Mouse (Mus musculus): ENCODE data around the gene Rd3l. TPM values are rescaled to one million over a fixed set of nuclear protein-coding genes. Genes with fewer than 3 reads are reported as not detected.
"Not testable (repeated sequence)": the region's sequence is repeated elsewhere in the genome, so short reads cannot be mapped to it uniquely, and the experiment has no call there.

The Rd3l gene
- polyA plus RNA-seq, 1 experiment from 2014 or later, result not detected

DNA sequence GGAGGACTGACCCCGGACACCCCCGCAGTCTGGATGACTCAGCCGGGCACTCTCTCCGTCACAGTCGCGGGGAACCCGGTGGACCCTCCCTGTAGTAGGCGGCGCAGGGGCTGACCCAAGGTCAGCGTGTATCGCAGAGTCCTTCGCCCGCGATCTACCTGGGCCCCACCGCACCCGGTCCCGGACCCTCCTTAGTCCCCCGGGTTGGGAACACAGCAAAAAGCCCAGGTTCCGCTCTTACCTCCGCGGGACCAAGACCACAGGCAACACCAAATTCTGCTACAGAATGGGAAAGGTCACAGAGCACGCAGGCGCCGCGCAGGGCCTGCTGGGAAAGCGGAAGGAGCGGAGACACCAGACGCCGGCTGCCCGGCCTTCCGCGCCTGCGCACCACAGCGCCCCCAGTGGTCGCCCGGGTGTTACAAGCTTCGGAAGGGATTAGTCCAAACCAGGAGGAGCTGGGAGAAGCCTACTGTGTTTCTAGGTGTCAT is 14.4 kb downstream of the Rd3l start, which contains the start of gene Atp5mpl:
Gene Atp5mpl, minus strand, starts transcription at position 295 of the 491 bp plus-strand sequence.
- H3K27ac ChIP-seq, result 0 out of 2 replicates have a peak within 1 kb of the TSS, but pooled peaks have one; percentile 50

DNA sequence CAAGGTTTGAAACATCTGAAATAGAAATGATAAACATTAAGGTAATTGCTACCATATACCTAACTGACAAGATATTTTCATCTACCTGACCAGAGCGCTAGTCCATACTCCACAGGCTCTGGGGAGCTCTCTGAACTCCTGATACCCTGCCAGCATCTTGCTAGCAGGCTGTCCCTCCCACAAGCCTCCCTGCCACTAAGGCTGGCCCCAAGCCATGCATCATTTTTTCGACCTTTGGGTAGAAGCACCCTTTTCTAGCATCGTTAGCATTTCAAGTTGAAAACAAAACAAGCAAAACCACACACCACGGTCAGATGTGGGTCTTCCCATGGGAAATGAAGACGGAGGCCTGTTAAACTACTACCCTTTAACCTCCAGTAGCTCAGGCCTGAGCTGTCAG is 17.8 kb downstream of the Rd3l start:
- Histone ChIP-seq H3K36me3 (peaks cover 50% of the 10 kb centered on the region), H3K4me3 (replicated peaks) (no peak overlapping the region), H3K4me1 (replicated peaks) (peaks cover 10% of the 10 kb centered on the region), H3K9me3 (no peaks in the 10 kb centered on the region), H3K4me2 (no peak overlapping the region), H3K27ac (no peak overlapping the region), H3K9ac (replicated peaks) (no peak overlapping the region), H3K27me3 (no peaks in the 10 kb centered on the region)
- ATAC-seq (ENCODE audit: insufficient number of reproducible peaks, insufficient read depth, low FRiP score, low TSS enrichment, low read depth), result no peak
- 88% methylated on average over 5 of the region's 5 CpGs for WGBS

More for the DNA sequence above, 14.4 kb downstream of the Rd3l start, which contains the start of gene Atp5mpl:
- H3K9ac ChIP-seq (replicated peaks), result peak within 1 kb of the TSS; percentile 94
- H3K4me1 ChIP-seq (replicated peaks), result peaks cover 10% of the 10 kb centered on the region
- ATAC-seq (ENCODE audit: insufficient number of reproducible peaks, insufficient read depth, low FRiP score, low TSS enrichment, low read depth), result peak; percentile 79
- peaks cover 23% of the 10 kb centered on the region for H3K36me3 ChIP-seq
- H3K27me3 ChIP-seq, result no peaks in the 10 kb centered on the region
- peak within 1 kb of the TSS; percentile 96 for H3K4me2 ChIP-seq
- H3K9me3 ChIP-seq, result no peaks in the 10 kb centered on the region
- under 1% methylated on average over 37 of the region's 37 CpGs for WGBS
- peak within 1 kb of the TSS; percentile 89 for H3K4me3 ChIP-seq (replicated peaks)

DNA sequence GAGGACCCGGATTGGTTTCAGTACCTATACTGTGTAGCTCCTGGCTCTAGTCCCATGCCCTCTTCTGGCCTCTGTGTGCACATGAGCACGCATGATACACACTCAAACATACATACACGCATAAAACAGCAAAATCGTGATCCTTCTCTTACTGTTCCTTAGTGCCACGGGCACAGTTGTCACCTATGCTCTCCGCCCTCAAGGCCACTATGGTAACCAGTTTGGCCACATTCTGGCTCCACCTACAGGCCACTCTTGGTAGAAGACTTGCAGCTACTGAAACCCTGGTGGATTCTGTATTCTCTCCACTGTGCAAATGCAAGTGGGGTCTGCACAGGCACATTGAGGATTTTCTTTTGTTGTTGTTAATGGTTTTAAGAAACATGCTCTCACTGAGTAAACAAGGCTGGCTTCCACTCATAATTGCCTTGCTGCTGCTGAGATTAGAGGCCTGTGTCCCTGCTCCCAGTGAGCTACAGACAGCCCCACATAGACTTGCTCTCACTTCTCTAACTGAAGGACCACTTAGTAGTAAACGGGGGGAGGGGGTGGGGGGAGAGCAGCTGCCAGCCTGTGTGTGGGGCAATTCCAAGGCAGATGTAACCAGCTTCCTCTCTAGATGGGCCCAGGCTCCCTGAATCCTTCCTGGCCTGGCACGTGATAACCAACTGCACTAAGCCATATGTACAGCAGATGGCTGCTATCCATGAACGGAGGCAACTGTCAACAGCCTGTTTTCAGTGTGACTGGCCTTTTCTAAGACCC is 22.8 kb downstream of the Rd3l start:
- Histone ChIP-seq H3K36me3 (peaks cover 41% of the 10 kb centered on the region), H3K4me1 (replicated peaks) (no peaks in the 10 kb centered on the region), H3K9me3 (no peaks in the 10 kb centered on the region), H3K4me2 (no peak overlapping the region), H3K4me3 (replicated peaks) (no peak overlapping the region), H3K27ac (no peak overlapping the region), H3K9ac (replicated peaks) (no peak overlapping the region), H3K27me3 (no peaks in the 10 kb centered on the region)
- 44% methylated on average over 9 of the region's 9 CpGs for WGBS
- 0 out of 2 replicates have a peak, but pooled peaks have one; percentile 28 for ATAC-seq (ENCODE audit: insufficient number of reproducible peaks, insufficient read depth, low FRiP score, low TSS enrichment, low read depth)

DNA sequence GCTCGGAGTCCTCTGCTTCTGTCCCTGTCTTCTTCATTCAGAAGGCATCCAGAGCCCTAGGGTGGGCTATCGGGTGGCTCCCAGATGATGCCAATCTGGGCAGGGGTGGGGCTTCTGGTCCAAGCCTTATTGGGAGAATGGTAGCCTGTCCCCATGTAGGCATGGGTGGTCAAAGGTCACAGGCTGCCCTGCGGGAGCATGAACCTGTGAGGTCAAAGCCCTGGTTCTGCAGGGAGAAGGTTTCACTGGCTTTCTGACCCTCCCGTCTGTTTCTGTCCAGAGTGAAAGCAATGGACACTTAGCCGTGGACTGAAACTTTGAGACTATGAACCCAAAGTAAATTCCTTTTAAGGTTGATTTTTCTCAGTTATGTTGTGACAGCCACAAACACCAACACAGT is 24.9 kb downstream of the Rd3l start:
- ATAC-seq (ENCODE audit: insufficient number of reproducible peaks, insufficient read depth, low FRiP score, low TSS enrichment, low read depth), result no peak
- peaks cover 8% of the 10 kb centered on the region; the same call in 1 of the 2 replicates for H3K4me1 ChIP-seq (replicated peaks)
- 79% methylated on average over 5 of the region's 5 CpGs for WGBS
- H3K27me3 ChIP-seq, result no peaks in the 10 kb centered on the region
- no peak overlapping the region for H3K27ac ChIP-seq
- no peak overlapping the region for H3K9ac ChIP-seq (replicated peaks)
- H3K36me3 ChIP-seq, result peaks cover 21% of the 10 kb centered on the region
- H3K4me3 ChIP-seq (replicated peaks), result no peak overlapping the region
- no peak overlapping the region for H3K4me2 ChIP-seq
- no peaks in the 10 kb centered on the region for H3K9me3 ChIP-seq

DNA sequence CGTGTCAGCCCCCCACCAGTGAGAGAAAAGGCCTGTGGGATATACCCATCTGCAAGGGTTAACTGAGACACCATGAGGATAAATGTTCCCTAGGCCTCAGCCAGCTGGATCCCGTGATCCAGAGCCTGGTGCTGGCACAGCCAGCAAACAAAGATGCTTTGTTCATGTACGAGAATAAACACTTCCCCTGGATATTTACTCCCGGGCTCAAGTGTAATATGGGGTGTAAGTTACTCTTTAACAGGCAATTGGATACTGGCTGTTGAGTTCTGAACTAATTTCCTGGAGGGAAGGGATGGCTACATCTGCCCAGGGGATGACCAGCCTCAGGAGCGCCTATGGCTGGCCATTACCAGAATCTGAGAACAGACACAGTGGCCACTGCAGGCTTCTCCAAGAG is 29.4 kb downstream of the Rd3l start:
- Histone ChIP-seq H3K4me2 (no peak overlapping the region), H3K27ac (peak overlapping the region; percentile 73), H3K27me3 (no peaks in the 10 kb centered on the region), H3K4me1 (replicated peaks) (peaks cover 11% of the 10 kb centered on the region; the same call in 1 of the 2 replicates), H3K9me3 (no peaks in the 10 kb centered on the region), H3K9ac (replicated peaks) (no peak overlapping the region), H3K4me3 (replicated peaks) (no peak overlapping the region), H3K36me3 (no peaks in the 10 kb centered on the region)
- WGBS, result 59% methylated on average over 5 of the region's 5 CpGs
- ATAC-seq (ENCODE audit: insufficient number of reproducible peaks, insufficient read depth, low FRiP score, low TSS enrichment, low read depth), result no peak

DNA sequence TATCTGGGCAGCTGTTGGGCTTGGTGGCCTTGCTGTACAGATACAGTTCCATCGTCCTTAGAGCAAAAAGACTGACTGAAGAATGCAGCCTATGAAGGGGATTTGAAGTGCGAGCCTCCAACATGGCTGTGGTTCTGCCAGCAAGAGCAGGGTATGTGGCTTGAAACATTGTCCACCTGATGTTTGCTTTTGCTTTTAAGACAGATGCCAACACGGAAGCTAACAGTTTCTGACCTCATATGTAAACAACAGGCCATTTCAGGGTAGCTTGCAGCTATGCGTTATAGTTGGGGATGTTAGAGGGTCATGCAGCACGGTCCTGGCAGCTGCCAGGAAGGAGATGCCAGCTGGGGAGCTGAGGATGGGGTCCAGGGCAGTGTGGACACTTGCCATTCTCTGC is 30.6 kb downstream of the Rd3l start:
- Histone ChIP-seq H3K27me3 (no peaks in the 10 kb centered on the region), H3K27ac (no peak overlapping the region), H3K4me3 (replicated peaks) (no peak overlapping the region), H3K9ac (replicated peaks) (no peak overlapping the region), H3K4me1 (replicated peaks) (peaks cover 15% of the 10 kb centered on the region), H3K9me3 (no peaks in the 10 kb centered on the region), H3K36me3 (no peaks in the 10 kb centered on the region), H3K4me2 (no peak overlapping the region)
- 74% methylated on average over 5 of the region's 5 CpGs for WGBS
- ATAC-seq (ENCODE audit: insufficient number of reproducible peaks, insufficient read depth, low FRiP score, low TSS enrichment, low read depth), result no peak

DNA sequence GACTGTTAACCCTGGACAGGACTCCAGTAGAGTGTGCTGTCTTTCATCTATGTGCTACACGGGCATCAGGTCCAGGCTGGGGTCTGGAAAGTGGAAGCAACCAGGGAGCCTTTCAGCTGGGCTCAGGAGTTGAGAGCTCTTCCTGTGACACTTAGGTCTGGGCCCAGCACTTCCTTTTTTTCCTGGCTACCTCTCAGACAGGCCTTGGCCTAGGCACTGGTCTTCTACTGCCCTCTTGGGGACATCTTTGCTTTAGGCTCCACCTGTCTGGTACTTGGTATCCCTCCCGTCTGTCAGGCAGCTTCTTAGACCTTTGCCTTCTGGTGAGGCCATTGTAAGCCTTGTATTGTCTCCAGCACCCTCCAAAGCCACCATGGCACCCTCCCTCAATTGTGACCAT is 34.4 kb downstream of the Rd3l start:
- ATAC-seq (ENCODE audit: insufficient number of reproducible peaks, insufficient read depth, low FRiP score, low TSS enrichment, low read depth), result no peak
- WGBS, result 45% methylated on average over 2 of the region's 2 CpGs
- Histone ChIP-seq H3K27ac (no peak overlapping the region), H3K27me3 (no peaks in the 10 kb centered on the region), H3K4me2 (no peak overlapping the region), H3K4me3 (replicated peaks) (no peak overlapping the region), H3K36me3 (no peaks in the 10 kb centered on the region), H3K4me1 (replicated peaks) (peaks cover 28% of the 10 kb centered on the region), H3K9ac (replicated peaks) (no peak overlapping the region), H3K9me3 (no peaks in the 10 kb centered on the region)

DNA sequence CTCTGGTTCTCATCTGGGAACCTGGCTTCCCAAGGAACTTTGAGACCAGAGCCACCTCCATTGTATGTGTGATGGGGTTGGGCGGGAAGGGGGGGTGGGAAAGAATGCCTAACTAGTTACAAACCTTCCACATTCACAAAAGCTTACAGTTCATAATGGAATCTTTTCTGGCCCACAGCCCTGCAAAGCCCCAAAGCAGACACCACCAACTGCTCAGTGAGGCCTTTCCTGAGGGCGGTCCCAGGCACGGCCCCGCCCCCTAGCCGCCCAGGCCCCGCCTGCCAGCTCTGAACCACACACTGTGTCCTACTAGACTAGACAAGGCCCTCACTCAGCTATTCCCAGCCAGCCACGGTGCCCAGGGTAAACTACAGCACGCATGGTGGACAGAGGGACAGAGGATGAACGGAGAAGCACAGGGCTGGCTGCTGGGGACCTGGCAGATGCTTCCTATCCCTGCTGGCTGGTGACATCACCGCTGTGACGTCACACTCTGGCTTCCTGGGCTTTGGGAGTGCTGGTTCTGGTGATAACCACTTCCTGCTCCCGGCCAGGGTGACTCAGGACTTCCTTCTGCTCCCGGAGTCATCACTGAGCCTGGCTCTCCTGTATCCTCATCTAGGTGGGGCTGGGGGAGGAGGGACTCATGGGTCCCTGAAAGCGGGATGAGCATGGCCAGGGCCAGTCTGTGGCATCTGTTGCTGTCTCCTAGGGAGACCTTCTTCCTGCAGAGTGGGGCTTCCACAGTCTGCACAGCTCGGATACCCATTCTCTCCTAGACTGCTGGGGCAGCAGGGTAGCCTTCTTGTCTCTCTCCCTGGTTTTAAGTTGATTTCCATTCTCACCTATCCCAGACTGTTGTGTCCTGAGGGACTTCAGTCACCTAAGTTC is 35.1 kb downstream of the Rd3l start:
- H3K27ac ChIP-seq, result peak overlapping the region; percentile 79
- H3K4me1 ChIP-seq (replicated peaks), result peaks cover 24% of the 10 kb centered on the region
- not testable (repeated sequence) for H3K9me3 ChIP-seq; H3K9ac ChIP-seq (replicated peaks); H3K4me3 ChIP-seq (replicated peaks); H3K36me3 ChIP-seq; H3K4me2 ChIP-seq; H3K27me3 ChIP-seq
- whole genome bisulfite sequencing, result 61% methylated on average over 12 of the region's 15 CpGs
- ATAC-seq (ENCODE audit: insufficient number of reproducible peaks, insufficient read depth, low FRiP score, low TSS enrichment, low read depth), result peak; percentile 51; the same call in 1 of the 2 replicates

DNA sequence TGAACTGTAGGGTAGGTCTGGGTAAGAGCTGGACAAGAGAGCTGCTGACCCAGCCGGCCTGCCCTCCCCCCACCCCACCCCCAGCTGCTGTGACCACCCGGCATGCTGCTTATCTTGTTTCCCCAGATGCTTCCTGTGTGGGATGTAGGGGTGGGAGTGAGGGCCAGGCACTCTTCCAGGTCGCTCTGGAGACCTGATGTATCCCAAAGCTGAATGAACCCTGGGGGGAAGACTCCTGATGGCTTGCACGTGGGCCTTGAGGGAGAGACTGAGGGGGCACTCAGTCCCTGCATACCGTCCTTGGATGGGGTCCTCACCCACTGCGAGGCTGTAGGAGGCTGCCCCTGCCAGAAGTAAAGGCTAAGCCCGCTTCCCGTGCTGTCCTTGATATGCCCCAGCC is 36.0 kb downstream of the Rd3l start:
- 53% methylated on average over 8 of the region's 8 CpGs for WGBS
- no peaks in the 10 kb centered on the region for H3K9me3 ChIP-seq
- no peak overlapping the region for H3K4me3 ChIP-seq (replicated peaks)
- no peaks in the 10 kb centered on the region for H3K27me3 ChIP-seq
- H3K9ac ChIP-seq (replicated peaks), result no peak overlapping the region
- H3K27ac ChIP-seq, result peak overlapping the region; percentile 79
- peaks cover 22% of the 10 kb centered on the region for H3K4me1 ChIP-seq (replicated peaks)
- no peaks in the 10 kb centered on the region for H3K36me3 ChIP-seq
- no peak overlapping the region for H3K4me2 ChIP-seq
- no peak for ATAC-seq (ENCODE audit: insufficient number of reproducible peaks, insufficient read depth, low FRiP score, low TSS enrichment, low read depth)

DNA sequence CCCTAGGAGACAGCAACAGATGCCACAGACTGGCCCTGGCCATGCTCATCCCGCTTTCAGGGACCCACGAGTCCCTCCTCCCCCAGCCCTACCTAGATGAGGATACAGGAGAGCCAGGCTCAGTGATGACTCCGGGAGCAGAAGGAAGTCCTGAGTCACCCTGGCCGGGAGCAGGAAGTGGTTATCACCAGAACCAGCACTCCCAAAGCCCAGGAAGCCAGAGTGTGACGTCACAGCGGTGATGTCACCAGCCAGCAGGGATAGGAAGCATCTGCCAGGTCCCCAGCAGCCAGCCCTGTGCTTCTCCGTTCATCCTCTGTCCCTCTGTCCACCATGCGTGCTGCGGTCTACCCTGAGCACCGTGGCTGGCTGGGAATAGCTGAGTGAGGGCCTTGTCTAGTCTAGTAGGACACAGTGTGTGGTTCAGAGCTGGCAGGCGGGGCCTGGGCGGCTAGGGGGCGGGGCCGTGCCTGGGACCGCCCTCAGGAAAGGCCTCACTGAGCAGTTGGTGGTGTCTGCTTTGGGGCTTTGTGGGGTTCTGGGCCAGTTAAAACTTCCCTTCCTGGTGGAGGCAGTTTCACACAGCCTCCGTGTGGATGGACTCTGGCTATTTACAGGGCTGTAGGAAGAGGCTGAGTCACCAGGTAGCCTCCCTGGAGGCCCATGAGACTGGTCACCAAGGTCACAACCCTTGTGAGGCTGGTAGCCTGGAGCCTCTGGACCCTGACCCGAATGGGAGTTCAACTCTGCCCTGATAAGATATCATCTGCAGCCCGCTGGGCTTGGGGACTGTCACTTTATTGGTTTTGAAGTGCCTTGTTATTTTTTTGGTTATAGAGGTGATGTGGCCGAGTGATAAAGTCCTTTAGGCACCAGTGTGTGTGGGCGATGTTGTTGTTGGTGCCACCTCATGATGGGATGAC is 36.8 kb downstream of the Rd3l start:
- not testable (repeated sequence) for H3K9ac ChIP-seq (replicated peaks); H3K27me3 ChIP-seq; H3K4me2 ChIP-seq; H3K4me3 ChIP-seq (replicated peaks); H3K9me3 ChIP-seq; H3K36me3 ChIP-seq
- Histone ChIP-seq H3K4me1 (replicated peaks) (peaks cover 22% of the 10 kb centered on the region), H3K27ac (peak overlapping the region; percentile 79; the same call in 1 of the 2 replicates)
- 0 out of 2 replicates have a peak, but pooled peaks have one; percentile 26 for ATAC-seq (ENCODE audit: insufficient number of reproducible peaks, insufficient read depth, low FRiP score, low TSS enrichment, low read depth)
- 67% methylated on average over 18 of the region's 20 CpGs for WGBS

Data from limb, embryonic 12.5 days (tissue).